Mouse (Mus musculus) frontal cortex, postnatal 36 days (tissue): ENCODE measurements around the gene Tspyl3.
A peak's percentile ranks its signal among the peaks of the same experiment; 100 is the strongest.

Experiments used
- DNase-seq, 2 experiments: peaks; one replicate each; pipeline ENCODE4 v3.0.0; 2022; ENCODE audit warnings: low spot score in 2 of 2

Gene Tspyl3

GRCm38 (mm10) chr2:153227959-153228358 is 2.7 kb upstream of the Tspyl3 start:
- DNase-seq, result no peak

GRCm38 (mm10) chr2:153225595-153225953 is 333 bp upstream of the Tspyl3 start:
- DNase-seq, result no peak

DNA sequence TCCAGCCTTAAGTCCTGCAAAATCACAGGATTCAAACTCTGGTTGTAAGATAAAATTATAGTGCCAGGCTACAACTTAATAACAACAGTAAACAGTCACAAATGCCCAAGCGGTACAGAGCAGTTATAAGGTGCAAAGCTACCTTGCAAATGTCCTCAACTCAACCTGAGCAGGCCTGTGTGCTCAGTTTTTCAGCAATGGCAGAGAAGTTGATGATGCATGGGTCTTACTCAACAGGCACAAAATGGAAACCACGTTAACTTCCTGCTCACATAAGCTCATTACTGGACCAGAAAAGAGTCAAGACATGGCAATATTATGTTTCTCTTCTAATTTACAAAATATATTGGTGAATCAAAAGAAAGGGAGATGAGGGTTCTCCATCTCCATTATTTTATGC is 2.7 kb downstream of the Tspyl3 start:
- DNase-seq, result no peak

- no peak for DNase-seq
These were observed 3.1 kb downstream of the Tspyl3 start for GRCm38 (mm10) chr2:153222130-153222529.

- DNase-seq, result no peak
These were observed 3.6 kb downstream of the Tspyl3 start for GRCm38 (mm10) chr2:153221620-153222019.

- DNase-seq, result no peak
These were observed 6.7 kb downstream of the Tspyl3 start for GRCm38 (mm10) chr2:153218516-153218915.

- no peak for DNase-seq
These were observed 7.4 kb downstream of the Tspyl3 start for GRCm38 (mm10) chr2:153217826-153218340.

DNA sequence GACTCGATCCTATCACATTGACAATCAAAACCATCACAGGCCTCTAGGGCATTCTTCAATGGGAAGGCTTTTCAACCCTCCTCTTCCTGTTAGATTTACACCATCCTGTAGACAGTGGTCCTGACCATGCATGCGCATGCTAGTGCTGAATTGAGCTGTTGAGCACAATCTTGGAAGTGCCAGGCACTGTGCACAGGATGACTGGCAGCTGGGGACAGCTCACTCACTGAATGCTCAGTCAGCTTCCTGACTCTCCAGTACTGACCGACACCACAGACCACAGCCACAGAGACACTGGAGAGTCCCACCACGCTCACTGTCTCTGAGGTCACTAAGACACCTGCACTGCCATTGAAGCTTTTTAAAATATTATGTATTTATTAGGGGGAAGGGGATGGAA is 9.8 kb downstream of the Tspyl3 start:
- no peak for DNase-seq

DNA sequence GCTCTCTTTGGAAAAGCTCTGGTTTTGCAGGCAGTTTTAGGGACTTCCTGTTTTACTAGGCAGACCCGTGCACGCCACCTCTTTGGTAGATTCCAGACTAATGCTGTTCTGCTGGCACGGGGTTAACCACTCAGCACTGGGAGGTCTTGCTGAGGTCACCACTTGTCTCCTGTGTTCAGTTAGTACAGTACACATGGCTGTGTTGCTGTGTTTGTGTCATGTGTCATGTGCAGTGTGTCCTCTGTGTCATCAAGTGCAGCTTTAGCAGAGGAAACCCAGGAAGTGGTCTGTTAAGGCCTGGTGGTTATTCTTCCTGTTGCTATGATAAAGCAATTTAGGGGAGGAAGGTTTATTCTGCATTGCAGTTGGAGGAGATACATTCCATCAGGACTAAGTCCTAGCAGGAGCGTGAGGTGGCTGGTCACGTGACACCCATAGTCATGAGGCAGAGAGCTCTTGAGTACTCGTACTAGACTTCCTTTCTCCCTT is 10.4 kb downstream of the Tspyl3 start:
- no peak for DNase-seq

GRCm38 (mm10) chr2:153213351-153213750 is 11.9 kb downstream of the Tspyl3 start:
- no peak for DNase-seq

- no peak for DNase-seq
These were observed 13.8 kb downstream of the Tspyl3 start for GRCm38 (mm10) chr2:153211451-153211850.

DNA sequence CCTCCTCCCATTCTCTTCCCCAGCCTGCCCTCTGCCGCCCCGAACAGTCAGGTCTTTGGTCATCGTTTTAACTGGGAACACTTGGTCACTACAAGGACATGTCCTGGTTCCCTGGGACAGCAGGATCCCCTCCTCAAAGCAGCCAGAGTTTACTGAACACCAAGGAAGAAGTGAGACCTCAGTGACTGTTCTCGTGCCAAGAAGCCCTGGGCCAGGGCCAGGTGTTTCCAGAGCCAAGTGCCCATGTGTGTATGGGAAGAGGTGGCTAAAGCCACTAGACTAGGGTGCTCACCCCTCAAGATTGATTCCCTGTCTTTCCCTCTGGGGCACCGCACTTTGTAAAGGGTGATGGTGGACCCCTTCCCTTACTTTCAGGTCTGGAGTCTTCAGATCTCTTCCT is 16.0 kb downstream of the Tspyl3 start:
- DNase-seq, result no peak

DNA sequence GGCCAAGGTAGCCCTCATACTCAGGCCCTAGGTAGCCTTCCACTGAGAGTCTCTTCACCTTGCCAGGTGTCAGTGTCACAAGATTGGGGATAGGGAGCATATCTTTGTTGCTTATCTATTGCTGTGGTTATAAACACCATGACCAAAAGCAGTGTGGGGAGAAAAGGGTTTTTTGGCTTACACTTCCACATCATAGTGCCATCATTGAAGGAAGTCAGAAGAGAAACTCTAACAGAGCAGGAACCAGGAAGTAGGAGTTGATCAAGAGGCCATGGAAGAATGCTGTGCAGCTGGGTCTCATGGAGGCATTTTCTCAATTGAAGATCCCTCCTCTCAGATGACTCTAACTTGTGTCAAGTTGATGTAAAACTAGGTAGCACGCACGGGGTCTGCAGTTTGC is 17.1 kb downstream of the Tspyl3 start:
- DNase-seq, result no peak

- DNase-seq, result no peak
These were observed 22.5 kb downstream of the Tspyl3 start for GRCm38 (mm10) chr2:153202766-153203165.

GRCm38 (mm10) chr2:153199114-153199513 is 26.1 kb downstream of the Tspyl3 start:
- no peak for DNase-seq

DNA sequence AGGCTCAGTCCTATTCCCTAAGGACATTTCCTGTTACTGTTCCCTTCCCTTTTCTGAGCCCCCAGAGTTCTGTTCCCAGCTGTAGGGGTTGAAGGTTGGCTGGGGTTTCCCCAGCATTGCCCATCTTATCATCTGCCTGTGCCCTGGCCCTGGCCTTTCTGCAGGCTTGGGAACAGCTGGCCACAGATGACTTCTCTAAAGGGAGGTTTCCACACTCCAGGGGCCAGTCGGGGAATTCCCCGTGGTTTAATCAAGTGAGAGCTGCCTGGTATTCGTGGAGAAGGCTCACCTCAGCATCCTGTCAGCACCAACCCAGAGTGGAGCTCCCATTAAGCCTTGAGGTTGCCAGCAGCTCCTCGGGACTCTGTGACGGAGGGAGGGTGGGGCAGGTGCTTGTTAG is 26.8 kb downstream of the Tspyl3 start:
- DNase-seq, result no peak

DNA sequence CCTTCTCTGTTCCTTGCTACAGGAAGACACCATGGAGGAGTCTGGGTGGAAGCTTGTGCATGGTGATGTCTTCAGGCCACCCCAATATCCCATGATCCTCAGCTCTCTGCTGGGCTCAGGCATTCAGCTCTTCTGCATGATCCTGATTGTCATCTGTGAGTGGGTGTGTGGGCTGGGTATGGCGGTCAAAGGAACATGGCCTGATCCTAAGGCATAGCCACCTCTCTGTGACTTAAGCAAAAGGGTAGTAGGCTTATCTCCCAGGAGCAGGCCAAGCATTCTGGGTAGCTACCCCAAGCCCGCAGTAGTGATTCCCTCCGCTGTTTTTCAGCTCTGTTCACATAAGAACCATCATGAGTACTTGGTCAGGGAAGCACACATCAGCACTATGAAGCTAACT is 31.0 kb downstream of the Tspyl3 start:
- DNase-seq, result no peak

- DNase-seq, result peak; percentile 13
These were observed 34.0 kb downstream of the Tspyl3 start for GRCm38 (mm10) chr2:153191242-153191641.

DNA sequence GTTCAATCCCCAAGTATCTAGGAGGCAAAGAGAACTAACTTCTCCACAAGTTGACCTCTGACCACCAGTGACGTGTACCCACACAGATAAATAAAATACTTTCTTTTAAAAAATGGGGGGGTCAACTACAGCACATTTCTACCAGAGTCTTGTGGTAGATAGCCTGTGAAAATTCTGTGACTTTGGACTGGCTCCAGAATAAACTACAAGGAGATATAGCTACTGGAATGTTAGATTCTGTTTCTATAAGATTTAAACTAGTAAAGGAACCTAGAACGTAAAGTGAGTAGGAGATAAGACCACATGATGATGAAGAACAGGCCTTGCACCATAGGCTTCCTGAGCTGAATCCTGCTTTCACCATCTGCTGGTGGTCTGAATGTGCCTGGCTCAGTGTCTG is 37.4 kb downstream of the Tspyl3 start:
- no peak for DNase-seq

DNA sequence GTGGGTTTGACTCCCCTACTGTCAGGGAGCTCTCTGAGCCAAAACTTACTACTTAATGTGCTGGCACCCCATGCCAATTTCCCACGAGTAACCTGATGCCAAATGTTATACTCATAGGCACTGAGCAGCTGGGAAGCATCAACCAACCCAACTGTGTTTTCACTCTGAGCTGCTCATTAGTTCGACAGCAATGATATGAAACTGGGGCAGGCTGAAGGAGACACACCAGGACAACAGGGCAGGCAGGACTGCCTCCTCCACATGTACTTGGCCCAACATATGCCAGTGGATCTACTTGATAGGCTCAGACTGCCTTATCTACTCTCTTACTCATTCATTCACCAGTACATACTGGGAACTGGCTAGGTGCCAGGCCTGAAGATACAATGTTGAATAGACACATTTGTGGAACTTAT is 39.1 kb downstream of the Tspyl3 start:
- peak; percentile 26 to 35 for DNase-seq

DNA sequence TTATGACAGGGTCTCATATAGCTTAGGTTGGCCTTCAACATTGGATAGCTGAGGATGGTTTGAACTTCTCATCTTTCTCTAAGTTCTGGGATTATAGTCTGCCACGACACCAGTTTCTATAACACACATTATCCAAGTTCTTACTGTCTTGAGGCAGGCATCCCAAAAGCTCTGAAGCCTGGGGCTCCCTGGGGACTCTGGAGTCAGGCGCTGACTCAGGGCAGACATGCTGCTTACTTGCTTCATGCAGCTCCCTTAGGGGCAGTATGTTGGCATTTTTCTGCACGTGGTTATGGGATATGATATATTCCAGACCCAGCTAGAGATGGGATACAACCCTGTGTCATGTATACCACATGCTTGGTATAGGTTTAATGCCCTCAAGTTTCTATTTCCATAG is 45.3 kb downstream of the Tspyl3 start:
- DNase-seq, result no peak

GRCm38 (mm10) chr2:153179126-153179860 is 45.9 kb downstream of the Tspyl3 start:
- DNase-seq, result peak; percentile 29 to 33

- no peak for DNase-seq
These were observed 48.1 kb downstream of the Tspyl3 start for GRCm38 (mm10) chr2:153177188-153177587.
